Mouse (Mus musculus) limb, embryonic 11.5 days (tissue): ENCODE data around the gene Yipf7. TPM values are rescaled to one million over a fixed set of nuclear protein-coding genes. Genes with fewer than 3 reads are reported as not detected.

ENCODE experiments used
- ATAC-seq: fragments of 200-750 bp; cut with Nextera tagmentation; 2 replicates; pipeline ENCODE4 v1.8.0; 2017; ENCODE audit warnings: low read depth; ENCODE audit not compliant: insufficient number of reproducible peaks, low FRiP score, low TSS enrichment
- DNase-seq: peaks from one replicate; pipeline ENCODE4 v3.0.0-alpha.2; 2015; ENCODE audit warnings: low spot score
- H3K27ac ChIP-seq: fragments of 300-500 bp; sonication (generic); replicated peaks from 2 replicates; pipeline ENCODE4 v1.5.1; 2014; ENCODE audit warnings: low read depth, mild to moderate bottlenecking, low read length
- H3K27me3 ChIP-seq: fragments of 300-500 bp; sonication (generic); 2 replicates; pipeline ENCODE4 v1.6.1; 2014; ENCODE audit warnings: mild to moderate bottlenecking, low read length, mixed read lengths; ENCODE audit not compliant: control insufficient read depth, insufficient read depth
- H3K36me3 ChIP-seq: fragments of 300-500 bp; sonication (generic); 2 replicates; pipeline ENCODE4 v1.6.1; 2014; ENCODE audit warnings: mild to moderate bottlenecking, low read length, moderate library complexity, mixed read lengths; ENCODE audit not compliant: control insufficient read depth, insufficient read depth
- H3K4me1 ChIP-seq: fragments of 300-500 bp; sonication (generic); 2 replicates; pipeline ENCODE4 v1.6.1; 2014; ENCODE audit warnings: low read length, mixed read lengths; ENCODE audit not compliant: control insufficient read depth, insufficient read depth
- H3K4me2 ChIP-seq: fragments of 300-500 bp; sonication (generic); 2 replicates; pipeline ENCODE4 v1.6.1; 2014; ENCODE audit warnings: low read depth, mild to moderate bottlenecking, moderate library complexity; ENCODE audit not compliant: severe bottlenecking
- H3K4me3 ChIP-seq: fragments of 300-500 bp; sonication (generic); 2 replicates; pipeline ENCODE4 v1.5.1; 2014; ENCODE audit warnings: low read depth, low read length
- H3K9ac ChIP-seq: fragments of 300-500 bp; sonication (generic); 2 replicates; pipeline ENCODE4 v1.6.1; 2014; ENCODE audit warnings: mild to moderate bottlenecking, low read length
- H3K9me3 ChIP-seq: fragments of 300-500 bp; sonication (generic); 2 replicates; pipeline ENCODE4 v1.6.1; 2016; ENCODE audit warnings: low read length; ENCODE audit not compliant: control insufficient read depth
- WGBS: fragments of 180-500 bp; shearing (Covaris S2); extraction: QIAGEN DNeasy Blood & Tissue Kit; methylation state at CpG from one replicate; pipeline ENCODE4 v1.1.7; 2014; 5-methylcytosine and 5-hydroxymethylcytosine counted together
- polyA plus RNA-seq: library from polyadenylated mRNA; unstranded; fragments of >200 nt; fragmentation: Nextera tagmentation; extraction: Ambion mirVana; gene quantifications from 2 replicates; pipeline ENCODE4 v1.2.1, GENCODE M21; 2014

Yipf7 gene
- not detected in 2 replicates for polyA plus RNA-seq

GRCm38 (mm10) chr5:69542489-69542888, at the start of gene Yipf7:
Yipf7 (minus strand) TSS chr5:69542648.
- Histone ChIP-seq H3K27ac (no peak within 1 kb of the TSS), H3K4me3 (no peak within 1 kb of the TSS), H3K27me3 (no peaks in the 10 kb centered on the region), H3K9ac (no peak within 1 kb of the TSS), H3K9me3 (no peaks in the 10 kb centered on the region), H3K4me1 (no peaks in the 10 kb centered on the region), H3K4me2 (no peak within 1 kb of the TSS), H3K36me3 (no peaks in the 10 kb centered on the region)
- DNase-seq (no peak), ATAC-seq (no peak)
- WGBS = 77% methylated on average over 4 of the region's 4 CpGs

- H3K27ac ChIP-seq = peak within 1 kb of the TSS; percentile 70; the same call in 1 of the 2 replicates
- H3K9ac ChIP-seq = peak within 1 kb of the TSS; percentile 87
- no peaks in the 10 kb centered on the region for H3K27me3 ChIP-seq
- no peaks in the 10 kb centered on the region for H3K9me3 ChIP-seq
- H3K4me1 ChIP-seq = no peaks in the 10 kb centered on the region
- peak; percentile 91 for DNase-seq
- peak within 1 kb of the TSS; percentile 68 for H3K4me3 ChIP-seq
- H3K4me2 ChIP-seq = peak within 1 kb of the TSS; percentile 63
- H3K36me3 ChIP-seq = no peaks in the 10 kb centered on the region
- 5% methylated on average over 42 of the region's 42 CpGs for WGBS
- ATAC-seq = peak; percentile 96
These were observed 49.4 kb upstream of the Yipf7 start, which contains the start of gene Gnpda2 for GRCm38 (mm10) chr5:69591640-69592461. Gnpda2 (minus strand) TSS chr5:69592340.

- Histone ChIP-seq H3K4me2 (peak overlapping the region; percentile 56), H3K4me1 (no peaks in the 10 kb centered on the region; the same call in 1 of the 2 replicates), H3K27ac (peak overlapping the region; percentile 59; the same call in 1 of the 2 replicates), H3K36me3 (no peaks in the 10 kb centered on the region), H3K9ac (peak overlapping the region; percentile 97), H3K27me3 (no peaks in the 10 kb centered on the region), H3K4me3 (peak overlapping the region; percentile 83), H3K9me3 (no peaks in the 10 kb centered on the region)
- ATAC-seq = peak; percentile 11; the same call in 1 of the 2 replicates
- DNase-seq = peak; percentile 49
- 11% methylated on average over 16 of the region's 16 CpGs for WGBS
These were observed 15.0 kb upstream of the Yipf7 start for GRCm38 (mm10) chr5:69557404-69557935.

- no peaks in the 10 kb centered on the region; the same call in 1 of the 2 replicates for H3K4me1 ChIP-seq
- DNase-seq (peak; percentile 96), ATAC-seq (peak; percentile 92)
- H3K9ac ChIP-seq = peak within 1 kb of the TSS; percentile 97
- H3K4me3 ChIP-seq = peak within 1 kb of the TSS; percentile 83
- H3K27me3 ChIP-seq = no peaks in the 10 kb centered on the region
- no peaks in the 10 kb centered on the region for H3K9me3 ChIP-seq
- peak within 1 kb of the TSS; percentile 56 for H3K4me2 ChIP-seq
- WGBS = 2% methylated on average over 68 of the region's 72 CpGs
- H3K36me3 ChIP-seq = no peaks in the 10 kb centered on the region
- H3K27ac ChIP-seq = peak within 1 kb of the TSS; percentile 59
These were observed 14.4 kb upstream of the Yipf7 start, which contains the start of gene Guf1 for GRCm38 (mm10) chr5:69556628-69557403. Guf1 (plus strand) TSS chr5:69556923.

- Histone ChIP-seq H3K27me3 (no peaks in the 10 kb centered on the region), H3K36me3 (no peaks in the 10 kb centered on the region), H3K9ac (no peak overlapping the region), H3K27ac (no peak overlapping the region), H3K4me3 (no peak overlapping the region), H3K4me1 (no peaks in the 10 kb centered on the region), H3K4me2 (no peak overlapping the region), H3K9me3 (no peaks in the 10 kb centered on the region)
- no peak for DNase-seq
- 84% methylated on average over 1 of the region's 1 CpGs for WGBS
- no peak for ATAC-seq
These were observed 768 bp downstream of the Yipf7 start for GRCm38 (mm10) chr5:69541680-69542079.

- H3K4me1 ChIP-seq = no peaks in the 10 kb centered on the region
- no peak overlapping the region for H3K27ac ChIP-seq
- no peaks in the 10 kb centered on the region for H3K36me3 ChIP-seq
- no peak overlapping the region for H3K4me2 ChIP-seq
- DNase-seq (no peak), ATAC-seq (no peak)
- H3K9ac ChIP-seq = no peak overlapping the region
- no peak overlapping the region for H3K4me3 ChIP-seq
- H3K9me3 ChIP-seq = no peaks in the 10 kb centered on the region
- no peaks in the 10 kb centered on the region for H3K27me3 ChIP-seq
These were observed 18.5 kb downstream of the Yipf7 start for GRCm38 (mm10) chr5:69523944-69524343.

- Histone ChIP-seq H3K36me3 (no peaks in the 10 kb centered on the region), H3K4me3 (no peak overlapping the region), H3K27ac (no peak overlapping the region), H3K27me3 (no peaks in the 10 kb centered on the region), H3K9ac (no peak overlapping the region), H3K9me3 (no peaks in the 10 kb centered on the region), H3K4me1 (no peaks in the 10 kb centered on the region), H3K4me2 (no peak overlapping the region)
- DNase-seq (no peak), ATAC-seq (no peak)
- 70% methylated on average over 5 of the region's 5 CpGs for WGBS
These were observed 20.4 kb downstream of the Yipf7 start for GRCm38 (mm10) chr5:69522064-69522463.

- no peak for ATAC-seq
- WGBS = 41% methylated on average over 7 of the region's 7 CpGs
These were observed 21.7 kb downstream of the Yipf7 start for GRCm38 (mm10) chr5:69520661-69521278.

More at GRCm38 (mm10) chr5:69520661-69521278, 21.7 kb downstream of the Yipf7 start:
- Histone ChIP-seq H3K27me3 (no peaks in the 10 kb centered on the region), H3K36me3 (no peaks in the 10 kb centered on the region), H3K4me3 (no peak overlapping the region), H3K9ac (no peak overlapping the region), H3K27ac (no peak overlapping the region), H3K4me1 (no peaks in the 10 kb centered on the region), H3K4me2 (no peak overlapping the region), H3K9me3 (no peaks in the 10 kb centered on the region)
- DNase-seq = peak; percentile 67
